Mouse (Mus musculus) thymus, postnatal 0 days (tissue): ENCODE measurements around the gene Slc25a11. TPM values are rescaled to one million over a fixed set of nuclear protein-coding genes. Genes with fewer than 3 reads are reported as not detected.

Source experiments
- polyA plus RNA-seq: library from polyadenylated mRNA; unstranded; fragments of >200 nt; fragmentation: Nextera tagmentation; extraction: Ambion mirVana; gene quantifications from 2 replicates; pipeline ENCODE4 v1.2.1, GENCODE M21; 2015

Gene Slc25a11
- polyA plus RNA-seq, 1 experiment from 2014 or later: 139 TPM

Other genes starting within 250 kb of the Slc25a11 start
- 17.0 and 18.4 TPM in 2 replicates for gene Pelp1, start 237.4 kb downstream of the Slc25a11 start, polyA plus RNA-seq
- gene Arrb2, start 214.8 kb downstream of the Slc25a11 start, polyA plus RNA-seq: 38.8 and 38.9 TPM in 2 replicates
- gene Med11, start 195.6 kb downstream of the Slc25a11 start, polyA plus RNA-seq: 47.5 and 47.6 TPM in 2 replicates
- gene Zmynd15, start 188.0 kb downstream of the Slc25a11 start, polyA plus RNA-seq: 4.8 and 5.1 TPM in 2 replicates
- gene Cxcl16, start 187.5 kb downstream of the Slc25a11 start, polyA plus RNA-seq: 34.2 and 35.1 TPM in 2 replicates
- 8.9 and 9.3 TPM in 2 replicates for gene Tm4sf5, start 142.2 kb downstream of the Slc25a11 start, polyA plus RNA-seq
- 11.6 and 13.7 TPM in 2 replicates for gene Vmo1, start 132.9 kb downstream of the Slc25a11 start, polyA plus RNA-seq
- 0.31 TPM in 1 of 2 replicates, not detected in the other for gene Gltpd2, start 128.3 kb downstream of the Slc25a11 start, polyA plus RNA-seq
- gene Psmb6, start 122.1 kb downstream of the Slc25a11 start, polyA plus RNA-seq: 741 and 749 TPM in 2 replicates
- not detected in 2 replicates for gene Gm40193, start 114.5 kb downstream of the Slc25a11 start, polyA plus RNA-seq
- gene Pld2, start 107.4 kb downstream of the Slc25a11 start, polyA plus RNA-seq: 2.0 and 2.7 TPM in 2 replicates
- gene Mink1, start 84.6 kb downstream of the Slc25a11 start, polyA plus RNA-seq: 6.3 and 6.6 TPM in 2 replicates
- gene 4930544D05Rik, start 31.6 kb downstream of the Slc25a11 start, polyA plus RNA-seq: not detected in 2 replicates
- 0.39 and 1.1 TPM in 2 replicates for gene Chrne, start 28.3 kb downstream of the Slc25a11 start, polyA plus RNA-seq
- 0.06 and 0.13 TPM in 2 replicates for gene Gp1ba, start 8.4 kb downstream of the Slc25a11 start, polyA plus RNA-seq
- 214 and 226 TPM in 2 replicates for gene Rnf167, start 244 bp downstream of the Slc25a11 start, polyA plus RNA-seq
- gene Pfn1, start 7.2 kb upstream of the Slc25a11 start, polyA plus RNA-seq: 2,783 and 3,382 TPM in 2 replicates
- gene Eno3, start 9.7 kb upstream of the Slc25a11 start, polyA plus RNA-seq: 13.1 and 14.7 TPM in 2 replicates
- 63.7 and 85.0 TPM in 2 replicates for gene Spag7, start 21.9 kb upstream of the Slc25a11 start, polyA plus RNA-seq
- gene Camta2, start 40.6 kb upstream of the Slc25a11 start, polyA plus RNA-seq: 6.2 and 6.9 TPM in 2 replicates
- gene Inca1, start 52.7 kb upstream of the Slc25a11 start, polyA plus RNA-seq: 0.75 and 0.94 TPM in 2 replicates
- gene Kif1c, start 53.1 kb upstream of the Slc25a11 start, polyA plus RNA-seq: 1.2 and 1.4 TPM in 2 replicates
- 7.2 and 7.6 TPM in 2 replicates for gene Zfp3, start 116.7 kb upstream of the Slc25a11 start, polyA plus RNA-seq
- 2.1 and 3.1 TPM in 2 replicates for gene Scimp, start 165.1 kb upstream of the Slc25a11 start, polyA plus RNA-seq
- gene Rabep1, start 197.3 kb upstream of the Slc25a11 start, polyA plus RNA-seq: 35.6 and 38.1 TPM in 2 replicates